Mouse (Mus musculus) frontal cortex, adult (tissue): Measurements from ENCODE around the gene Hck.

ENCODE experiments used
- ATAC-seq: cut with Nextera tagmentation; 2 replicates; pipeline ENCODE4 v1.9.2; 2017; ENCODE audit warnings: mild to moderate bottlenecking, moderate library complexity, mixed read lengths; ENCODE audit not compliant: low TSS enrichment

The Hck gene

DNA sequence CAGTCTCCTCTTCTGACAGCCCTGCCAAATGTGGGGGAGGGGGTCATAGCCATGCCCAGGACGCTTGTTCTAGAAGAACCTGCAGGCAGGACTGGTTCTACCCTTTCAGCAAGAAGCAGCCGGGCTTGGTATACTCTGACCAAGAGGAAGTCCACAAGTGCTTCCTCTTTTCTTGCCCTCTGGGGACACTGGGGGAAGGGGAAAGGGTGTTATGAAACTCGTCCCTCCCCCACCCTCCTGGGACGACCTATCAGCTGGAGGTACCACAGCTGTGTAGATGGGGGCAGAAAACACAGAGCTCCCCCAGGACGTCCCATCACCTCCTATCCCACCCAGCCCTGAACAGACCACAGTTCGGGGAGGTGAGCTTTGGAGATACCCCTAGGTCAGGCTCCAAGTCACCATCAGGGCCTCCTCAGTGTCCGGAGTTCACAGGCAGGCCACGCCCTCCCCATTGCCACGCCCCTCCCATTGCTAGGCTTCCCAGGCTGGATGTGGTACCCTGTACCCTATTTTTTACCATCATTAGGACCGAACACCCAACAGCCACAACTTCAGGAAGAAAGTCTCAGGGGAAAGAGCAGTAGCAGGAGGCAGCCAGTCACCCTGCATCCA is 17.6 kb upstream of the Hck start:
- no peak for ATAC-seq

DNA sequence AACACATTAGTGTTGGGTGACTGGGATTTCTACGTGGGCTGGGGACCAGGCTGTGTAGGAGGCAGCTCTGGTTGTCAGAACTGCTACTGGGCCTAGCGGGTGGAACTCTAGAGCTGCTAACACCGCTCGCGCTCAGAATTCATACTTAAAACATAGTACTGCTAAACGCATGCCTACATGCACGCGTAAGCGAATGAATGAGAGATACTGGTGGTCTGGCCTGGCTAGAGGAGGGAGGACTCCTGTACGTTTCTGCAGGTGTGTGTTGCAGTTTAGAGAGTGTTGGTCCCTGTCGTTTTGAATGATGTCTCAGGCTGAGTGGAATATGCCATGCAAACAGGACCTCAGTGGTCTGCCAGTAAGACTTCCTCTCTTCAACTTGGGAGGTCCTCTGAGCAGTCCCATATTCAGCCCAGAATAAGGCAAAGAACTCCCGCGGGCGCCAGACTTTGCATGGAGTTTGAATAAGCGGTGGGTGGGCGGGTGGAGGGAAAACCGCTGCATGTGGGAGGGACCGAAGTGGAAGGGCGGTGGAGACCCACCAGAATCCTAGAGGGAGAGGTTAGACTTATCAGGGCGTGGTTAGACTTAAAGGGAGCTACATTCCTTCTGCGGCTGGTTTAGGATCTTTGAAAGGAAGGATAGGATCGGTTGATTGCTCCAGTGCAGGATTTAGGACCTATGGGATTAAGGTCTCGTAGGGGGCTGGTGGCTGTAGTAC is 1.1 kb upstream of the Hck start:
- peak; percentile 57; the same call in 1 of the 2 replicates for ATAC-seq

DNA sequence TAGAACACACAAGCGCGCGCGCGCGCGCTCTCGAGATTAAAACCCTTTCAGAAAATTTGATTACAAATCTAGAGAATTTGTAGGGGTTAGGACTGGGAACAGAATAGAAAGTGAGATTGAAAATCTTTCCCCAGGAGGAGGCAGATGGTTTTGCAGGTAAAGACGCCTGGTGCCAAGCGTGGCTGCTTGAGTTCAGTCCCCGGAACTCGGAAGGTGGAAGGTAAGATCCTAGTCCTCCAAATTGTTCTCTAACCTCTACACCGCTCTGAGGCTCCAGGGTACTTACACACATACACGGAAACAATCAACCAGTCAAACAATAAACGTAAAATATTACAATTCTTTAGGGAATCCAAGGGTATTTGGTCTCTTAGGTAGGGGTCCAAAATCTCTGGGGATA is 466 bp upstream of the Hck start:
- no peak for ATAC-seq

DNA sequence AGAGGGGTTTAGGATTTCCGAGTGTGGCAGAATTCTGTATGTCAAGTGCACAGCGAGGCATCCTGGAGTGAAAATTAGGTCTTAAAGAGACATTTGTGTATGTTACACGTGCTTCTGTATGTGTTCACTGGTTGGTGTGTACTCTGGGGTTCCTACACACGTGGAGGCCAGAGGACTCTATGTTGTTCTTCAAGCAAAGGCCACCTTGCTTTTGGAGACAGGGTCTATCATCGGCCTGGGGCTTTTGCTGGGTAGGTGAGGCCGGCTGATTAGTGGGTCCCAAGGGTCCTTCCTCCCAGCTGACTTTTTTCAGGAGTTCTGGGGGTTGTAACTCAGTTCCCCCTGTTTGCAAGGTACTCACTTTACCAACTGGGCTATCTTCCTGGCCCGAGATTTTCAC is 1.3 kb downstream of the Hck start:
- no peak for ATAC-seq

DNA sequence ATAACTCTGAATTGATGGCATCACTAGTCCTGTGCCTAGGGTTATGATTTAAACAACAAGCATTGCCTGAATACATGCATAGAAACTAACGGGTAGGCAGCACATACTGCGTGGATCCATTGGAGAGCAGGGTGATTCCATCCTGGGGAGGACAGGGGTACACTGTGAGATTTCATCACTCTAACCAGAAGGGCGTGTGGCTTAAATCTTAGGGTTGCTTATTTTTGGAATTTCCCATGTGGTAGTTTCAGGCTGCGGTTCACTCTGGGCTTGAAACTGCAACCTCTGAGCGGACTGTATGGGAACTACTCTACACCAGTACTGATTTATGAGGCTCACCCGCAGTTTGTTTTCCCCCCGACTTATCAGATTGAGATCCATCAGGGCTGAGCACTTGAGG is 3.0 kb downstream of the Hck start:
- no peak for ATAC-seq

DNA sequence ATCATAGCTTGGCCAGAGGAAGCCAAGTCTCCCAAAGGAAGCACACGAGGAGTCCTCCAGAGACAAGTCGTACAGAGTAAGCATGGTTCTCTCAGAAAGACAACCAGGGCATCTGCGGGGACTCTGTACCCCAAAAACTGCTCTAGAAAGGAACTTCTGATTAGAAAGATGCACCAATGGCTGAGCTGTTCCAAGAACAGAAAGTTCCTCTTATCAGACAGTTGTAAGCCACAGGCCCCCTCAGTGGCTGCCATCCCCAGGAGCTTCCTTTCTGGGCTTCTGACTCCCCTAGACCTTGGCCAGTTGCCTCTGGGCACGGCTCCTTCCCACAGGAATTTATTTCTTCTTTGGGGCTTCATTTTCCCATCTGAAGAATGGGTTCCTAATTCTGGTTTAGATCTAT is 7.4 kb downstream of the Hck start:
- ATAC-seq: no peak

DNA sequence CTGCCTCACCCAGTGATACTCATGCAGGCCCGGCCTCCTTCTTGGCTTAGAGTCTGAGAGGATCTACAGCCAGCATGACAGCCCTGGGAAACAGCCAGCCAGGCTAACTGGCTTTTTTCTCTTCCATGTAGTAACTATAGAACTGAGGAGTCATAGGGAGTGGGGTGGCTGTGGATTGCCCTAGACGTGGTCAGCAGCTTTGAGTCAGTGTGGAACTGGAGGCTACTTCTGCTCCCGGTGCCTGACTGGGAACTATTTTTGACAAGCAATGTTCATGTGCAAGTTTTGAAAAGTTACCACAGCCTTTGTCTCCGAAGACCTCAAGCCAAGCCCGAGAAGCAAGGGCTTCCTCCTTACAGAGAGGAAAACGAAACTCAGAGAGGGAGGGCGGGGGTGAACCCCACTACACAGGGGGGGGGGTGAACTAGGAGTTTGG is 8.8 kb downstream of the Hck start:
- no peak for ATAC-seq

DNA sequence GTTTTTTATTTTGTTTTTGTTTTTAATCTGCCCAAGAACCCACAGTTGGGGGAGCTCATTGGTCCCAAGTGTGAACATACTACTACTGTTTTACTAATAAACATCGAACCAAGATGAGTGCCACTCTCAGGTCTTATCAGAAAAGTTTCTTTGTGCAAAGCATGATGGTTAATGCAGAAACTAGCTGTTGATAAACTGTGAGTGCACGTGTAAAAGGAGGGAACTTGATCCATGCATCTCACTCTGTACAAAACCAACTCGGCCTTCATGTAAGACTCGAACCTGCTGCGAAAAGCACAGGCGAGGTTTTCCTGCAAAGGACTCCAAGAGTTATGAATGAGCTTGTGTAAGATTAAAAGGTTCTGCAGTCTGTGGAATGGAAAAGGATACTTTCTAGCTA is 11.2 kb downstream of the Hck start:
- no peak for ATAC-seq

DNA sequence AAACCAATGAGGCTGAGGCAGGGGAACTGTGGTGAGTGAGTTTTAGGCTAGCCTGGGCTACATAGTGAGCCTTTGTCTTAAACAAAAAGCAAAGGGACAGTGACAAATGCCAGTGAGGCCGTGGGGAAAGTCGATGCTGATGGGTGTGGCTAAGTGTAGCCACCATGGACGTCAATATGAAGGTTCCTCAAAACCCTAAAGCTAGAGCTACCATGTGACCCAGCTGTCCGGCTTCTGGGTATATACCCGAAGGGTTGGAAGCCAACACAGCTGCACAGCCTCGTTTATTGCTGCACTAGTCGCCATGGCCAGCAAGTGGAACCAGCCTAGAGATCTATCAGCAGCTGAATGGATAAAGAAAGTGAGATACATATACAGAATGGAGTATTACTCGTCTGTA is 11.9 kb downstream of the Hck start:
- no peak for ATAC-seq

DNA sequence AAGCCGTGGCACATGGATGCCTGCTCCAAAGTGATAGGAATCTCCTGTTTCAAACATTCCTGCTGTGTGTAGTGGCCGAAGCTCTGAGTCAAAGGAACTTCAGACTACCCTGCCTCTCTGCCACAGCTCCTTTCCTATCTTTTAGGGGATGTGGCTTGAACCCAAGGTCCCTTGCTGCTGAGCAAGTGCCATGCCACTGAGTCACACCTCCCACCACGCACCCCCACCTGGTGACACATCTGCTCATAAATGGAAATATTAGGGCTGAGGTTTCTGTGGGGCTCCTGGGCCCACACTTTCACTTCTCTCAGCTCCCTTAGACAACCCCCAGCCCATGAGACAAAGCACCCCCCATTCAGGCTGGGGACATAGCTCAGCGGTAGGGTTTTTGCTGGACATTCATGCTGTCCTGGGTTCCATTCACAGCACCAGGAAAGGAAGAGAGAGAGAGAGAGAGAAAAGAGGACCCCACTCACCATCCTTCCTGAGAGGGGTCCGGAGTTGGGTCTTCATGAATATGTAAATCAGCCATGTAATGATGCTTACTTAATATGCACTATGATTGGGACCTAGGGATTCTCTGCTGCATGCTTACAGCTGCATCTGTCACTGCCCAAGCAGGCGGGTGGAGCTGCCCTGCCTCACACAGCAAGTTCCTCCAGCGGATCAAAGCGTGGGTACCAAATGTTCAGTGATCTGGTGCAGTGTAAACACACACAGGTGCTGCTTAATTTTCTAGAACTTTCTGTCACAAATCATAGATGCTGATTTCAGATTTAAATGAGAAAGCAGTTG is 13.8 kb downstream of the Hck start:
- ATAC-seq: no peak

DNA sequence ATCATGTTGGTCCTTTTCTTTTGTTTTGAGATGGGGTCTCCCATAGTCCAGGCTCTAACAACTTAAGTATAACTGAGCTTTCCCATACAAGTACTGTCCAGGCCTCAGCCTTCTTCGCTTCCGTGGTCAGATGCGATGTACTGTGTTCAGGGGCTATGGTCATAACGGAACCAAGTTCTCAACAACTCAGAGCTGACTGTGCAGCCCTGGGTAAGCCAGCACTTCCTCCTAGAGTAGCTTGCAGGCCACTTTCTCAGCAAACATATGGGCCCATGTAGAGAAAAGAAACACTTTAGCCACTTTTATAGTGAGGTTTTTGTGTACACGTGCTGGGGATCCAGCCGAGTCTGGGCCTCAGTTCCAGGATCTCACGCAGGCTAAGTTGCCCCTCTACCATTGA is 14.4 kb downstream of the Hck start:
- no peak for ATAC-seq

DNA sequence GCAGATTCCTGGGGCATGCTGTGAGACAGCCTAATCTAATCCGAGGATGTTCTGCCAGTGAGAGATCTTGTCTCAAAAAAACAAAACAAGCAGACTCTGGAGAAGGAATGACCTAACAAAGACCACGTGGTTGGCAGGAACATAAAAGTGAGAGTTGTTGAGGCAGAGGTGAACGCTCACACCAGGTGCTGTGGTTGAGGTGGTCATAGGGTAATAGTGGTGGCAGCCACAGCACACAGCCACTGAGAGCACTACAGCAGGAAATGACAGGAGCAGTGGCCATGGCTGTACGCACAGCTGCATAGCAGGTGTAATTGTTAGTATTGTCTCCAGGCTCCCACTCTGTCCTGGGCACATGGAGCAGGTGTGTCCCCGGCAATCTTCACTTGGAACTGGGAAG is 17.6 kb downstream of the Hck start:
- no peak for ATAC-seq

DNA sequence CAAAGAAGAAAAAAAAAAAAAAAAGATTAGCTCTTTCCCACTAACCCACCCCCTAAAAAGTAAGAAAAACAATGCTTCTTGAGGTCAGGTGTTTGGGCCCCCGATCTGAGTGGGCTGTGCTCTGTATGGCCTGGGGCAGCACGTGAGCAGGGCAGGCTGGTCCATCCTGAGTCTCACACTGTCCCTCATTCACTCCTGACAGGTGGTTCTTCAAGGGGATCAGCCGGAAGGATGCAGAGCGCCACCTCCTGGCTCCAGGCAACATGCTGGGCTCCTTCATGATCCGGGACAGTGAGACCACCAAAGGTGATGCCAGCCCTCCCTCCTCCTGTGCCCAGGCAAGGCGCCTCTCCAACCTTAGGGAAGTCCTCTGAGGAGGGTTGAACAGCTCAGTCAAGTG is 22.8 kb downstream of the Hck start:
- ATAC-seq: no peak

DNA sequence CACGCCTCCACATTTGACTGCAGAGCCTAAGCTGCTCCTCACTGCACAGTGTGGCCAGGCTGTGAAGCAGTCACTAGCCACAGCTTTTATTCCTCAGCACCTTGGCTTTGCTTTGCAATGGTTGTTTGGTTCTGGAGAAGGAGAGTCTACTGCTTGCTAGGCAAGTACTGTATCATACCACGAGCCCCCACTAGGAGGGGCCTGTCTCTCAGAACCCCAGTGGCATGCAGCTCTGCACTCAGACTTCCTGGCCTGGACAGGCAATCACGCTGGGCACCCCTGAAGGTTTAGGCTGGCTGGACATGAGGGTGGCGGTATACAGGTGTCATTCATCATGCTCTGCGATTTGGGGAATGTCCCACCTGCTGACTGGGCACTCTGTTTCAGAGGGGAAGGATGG is 26.0 kb downstream of the Hck start:
- ATAC-seq: no peak

DNA sequence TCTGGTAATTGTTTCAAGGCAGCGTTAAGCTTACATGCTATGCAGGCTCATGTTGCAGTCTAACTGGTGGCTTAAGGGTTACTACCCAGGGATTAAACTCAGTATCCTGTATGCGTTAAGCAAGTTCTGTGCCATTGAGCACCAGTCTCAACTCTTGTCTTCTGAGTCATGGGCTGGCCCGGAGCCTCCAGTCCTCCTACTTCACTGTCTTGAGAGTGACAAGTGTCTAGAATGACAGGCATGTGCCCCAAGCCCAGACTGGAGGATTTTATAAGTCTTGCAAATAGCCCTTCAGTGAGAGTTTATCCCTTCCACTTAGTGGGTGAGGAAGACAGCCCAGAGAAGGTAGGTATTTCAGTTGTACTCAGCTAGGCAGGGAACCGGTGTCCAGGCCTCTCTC is 27.9 kb downstream of the Hck start:
- ATAC-seq: no peak

DNA sequence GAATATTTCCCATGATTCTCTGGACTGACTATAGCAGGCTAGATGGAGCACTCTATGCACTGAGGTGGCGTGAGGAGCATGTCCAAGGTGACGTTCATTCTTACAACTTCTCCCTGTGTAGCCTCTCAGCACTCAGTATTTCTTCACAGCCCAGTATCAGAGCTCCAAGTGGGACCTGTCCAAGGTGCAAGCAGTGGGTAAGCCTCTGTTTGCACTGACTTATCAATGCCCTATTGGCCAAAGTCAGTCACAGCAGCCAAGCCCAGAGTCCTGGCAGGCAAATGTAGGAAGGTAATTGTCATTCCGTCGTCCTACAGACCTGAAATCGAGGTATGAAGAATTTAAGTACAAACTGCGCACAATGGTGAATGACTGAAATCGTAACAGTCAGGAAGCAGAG is 30.9 kb downstream of the Hck start:
- ATAC-seq: no peak

DNA sequence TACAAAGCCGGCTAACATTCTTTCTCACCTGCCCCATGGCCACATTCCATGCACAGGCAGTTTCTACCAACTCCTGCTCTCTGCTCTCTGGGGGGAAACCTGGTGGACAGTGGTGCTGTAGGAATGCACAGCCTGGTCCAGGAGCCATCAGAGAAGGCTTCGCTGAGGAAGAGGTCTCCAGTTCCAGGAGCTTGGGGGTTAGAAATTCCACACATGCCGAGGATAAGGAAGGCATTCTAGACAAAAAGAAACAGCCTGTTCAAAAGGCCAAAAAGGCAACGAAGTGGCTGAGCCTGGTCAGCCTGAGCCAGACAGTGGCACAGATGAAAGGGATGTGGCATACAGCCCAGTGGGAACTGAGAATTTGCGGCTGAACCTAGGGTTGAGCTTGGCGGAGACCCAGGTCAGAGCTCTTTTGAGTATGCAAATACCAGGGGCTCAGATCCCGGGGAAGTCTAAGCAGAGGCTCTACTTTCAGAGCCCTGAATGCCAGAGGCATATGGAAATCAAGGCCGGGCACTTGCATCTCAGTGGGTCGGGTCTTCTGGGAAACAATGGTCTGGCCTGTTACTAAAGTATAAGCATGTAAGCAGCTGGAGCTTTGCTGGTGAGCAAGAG is 31.8 kb downstream of the Hck start:
- no peak for ATAC-seq

DNA sequence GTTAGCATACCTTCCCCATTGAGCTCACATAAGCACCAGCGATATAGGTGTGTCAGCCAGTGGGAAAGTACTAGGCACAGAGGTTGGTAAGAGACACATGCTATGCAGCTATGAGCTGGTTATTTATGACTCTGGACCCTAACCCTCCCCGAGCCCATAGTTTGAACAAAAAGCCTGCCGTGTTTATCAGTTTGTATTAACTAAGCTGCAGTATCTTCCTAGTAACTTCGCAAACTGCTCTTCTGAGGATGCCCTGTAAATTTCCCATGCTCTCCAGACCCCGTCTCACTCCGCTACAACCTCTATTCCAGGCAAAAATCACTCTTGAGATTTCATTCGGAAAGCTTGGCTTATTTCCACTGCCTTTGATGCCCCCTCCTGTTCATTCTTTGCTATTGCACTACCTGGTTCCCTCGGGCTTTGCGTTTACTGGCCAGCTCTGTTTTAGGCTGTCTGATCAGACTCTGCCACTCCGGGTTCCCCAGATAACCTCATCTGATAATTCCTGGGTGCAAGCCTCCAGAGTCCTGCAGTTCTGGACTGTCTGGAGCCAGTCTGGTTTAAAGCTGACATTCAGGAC is 34.4 kb downstream of the Hck start:
- peak; percentile 70 for ATAC-seq

DNA sequence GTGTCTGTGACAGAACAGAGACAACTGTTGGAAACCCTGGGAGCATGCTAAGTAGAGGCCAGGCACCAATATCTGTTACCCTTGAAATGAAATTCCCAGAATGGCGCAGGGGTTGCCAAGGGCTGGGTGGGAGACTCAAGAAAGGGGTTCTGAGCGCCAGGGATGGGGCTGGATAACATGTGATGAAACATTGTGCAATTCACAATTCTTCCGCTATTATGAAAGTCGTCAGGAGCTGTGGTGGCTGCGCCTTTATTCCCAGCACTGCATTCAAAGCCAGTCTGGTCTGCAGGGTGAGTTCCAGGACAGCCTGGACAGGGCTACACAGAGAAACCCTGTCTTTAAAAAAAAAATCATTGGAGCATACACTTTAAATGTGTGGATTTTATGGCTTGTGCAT is 37.1 kb downstream of the Hck start:
- ATAC-seq: no peak

DNA sequence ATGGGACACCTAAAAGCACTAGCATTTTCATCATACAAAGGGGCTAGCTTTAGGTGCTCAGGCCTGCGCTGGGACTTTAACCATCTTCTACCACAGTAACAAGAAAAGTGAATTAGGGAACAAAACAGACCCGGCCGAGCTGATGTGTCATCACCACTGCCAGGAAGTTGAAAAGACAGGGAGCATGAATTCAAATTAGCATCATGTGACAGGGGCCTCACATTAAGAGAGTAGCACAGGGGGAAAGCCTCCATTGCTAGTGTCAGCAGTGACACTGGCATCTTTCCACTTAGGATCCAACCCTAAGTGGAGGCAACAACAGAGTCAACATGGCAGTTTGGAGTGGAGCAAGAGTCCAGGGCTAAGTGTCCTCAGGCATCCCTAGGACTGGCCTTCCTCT is 39.0 kb downstream of the Hck start:
- no peak for ATAC-seq

DNA sequence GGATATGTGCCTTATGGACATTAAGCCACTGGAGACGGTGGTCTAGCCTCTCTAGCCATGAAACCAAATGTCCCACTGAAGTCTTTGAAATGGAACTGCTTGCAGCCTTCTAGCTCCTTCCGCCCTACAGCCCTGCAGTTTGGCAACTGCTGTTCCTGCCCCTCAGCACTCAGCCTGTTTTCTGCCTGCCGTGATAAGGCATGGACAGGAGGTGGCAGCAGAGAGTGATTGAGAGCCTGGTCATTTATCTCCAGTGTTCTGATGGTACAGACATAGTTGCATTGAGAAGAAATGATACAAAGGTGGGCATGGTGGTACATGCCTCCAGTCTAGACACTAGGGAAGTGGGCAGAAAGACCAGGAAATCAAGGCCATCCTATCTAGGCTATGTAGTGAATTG is 39.4 kb downstream of the Hck start:
- peak; percentile 76 for ATAC-seq

DNA sequence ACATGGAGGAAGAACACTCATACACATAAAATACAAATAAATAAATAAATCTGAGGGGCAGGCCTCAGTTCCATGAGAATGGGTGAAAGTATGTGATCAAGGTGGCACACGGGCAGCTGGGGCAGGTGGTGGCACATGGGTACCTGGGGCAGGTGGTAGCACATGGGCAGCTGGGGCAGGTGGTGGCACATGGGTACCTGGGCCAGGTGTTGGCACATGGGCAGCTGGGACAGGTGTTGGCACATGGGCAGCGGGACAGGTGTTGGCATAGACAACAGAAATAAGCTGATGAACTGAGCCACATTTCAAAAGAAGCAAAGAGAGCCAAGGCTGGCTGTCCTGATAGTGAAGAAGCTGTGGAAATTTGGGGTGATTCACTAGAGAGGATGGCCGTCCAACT is 41.5 kb downstream of the Hck start:
- ATAC-seq: no peak
